Mouse (Mus musculus) liver, postnatal 0 days (tissue): ENCODE data around the gene Atp1a1.

ENCODE experiments used
- CTCF ChIP-seq: sonication (generic); IDR thresholded peaks from 2 replicates; pipeline ENCODE4 v1.5.1; 2016; ENCODE audit warnings: antibody characterized with exemption, low read depth
- EP300 ChIP-seq: IDR thresholded peaks from 2 replicates; pipeline ENCODE4 v1.6.1; 2016; ENCODE audit warnings: antibody characterized with exemption, low read depth, mild to moderate bottlenecking

DNA sequence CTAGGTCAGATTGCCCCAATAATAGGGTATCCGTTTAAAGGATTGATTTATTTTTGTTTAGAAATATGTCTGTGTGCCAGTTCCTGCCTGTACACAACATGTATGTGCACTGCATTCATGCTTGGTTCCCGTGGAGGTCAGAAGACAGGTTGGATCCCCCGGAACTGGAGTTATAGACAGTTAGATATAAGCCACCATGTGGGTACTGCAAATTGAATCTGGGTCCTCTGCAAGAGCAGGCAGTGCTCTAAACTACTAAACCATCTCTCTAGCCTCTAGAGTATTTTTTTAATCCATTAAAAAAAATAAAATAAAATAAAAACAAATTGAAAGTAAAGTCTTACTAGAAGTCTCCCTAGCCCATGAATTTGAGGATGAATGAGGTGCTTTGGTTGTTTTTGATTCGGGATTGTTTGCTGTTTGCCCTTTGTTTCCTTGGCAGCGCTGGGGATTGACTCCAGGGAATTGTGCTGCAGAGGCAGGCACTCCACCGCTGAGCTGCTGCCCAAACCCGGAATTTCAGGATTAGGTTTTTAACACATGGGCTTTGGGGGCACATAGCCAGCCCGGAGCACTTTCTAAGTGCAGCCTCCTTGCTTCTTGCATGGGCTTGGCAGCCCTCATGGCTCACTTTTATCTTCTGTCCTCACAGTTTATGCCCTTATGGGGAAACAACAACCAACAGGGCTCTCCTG lies 75.4 kb downstream of the Atp1a1 start:
- TF ChIP-seq EP300 (no peak), CTCF (no peak)
